In genomic region chr2:102940158-102940557, GRCm38 (mm10) we compare ENCODE assay signal across 20 mouse cellular contexts.
"Had no signal": no experiment of that assay in that cellular context is flagged by ENCODE, and none has a peak within 500 bp of the region (broad histone marks: within the 10 kb centered on the region; RNA-seq: fewer than 3 reads in every experiment).

No protein-coding gene starts in this region.

- ATAC-seq: liver, postnatal 0 days had no signal

- H3K4me3 ChIP-seq: kidney, embryonic 15.5 days; limb, embryonic 10.5 days; limb, embryonic 13.5 days; neural tube, embryonic 12.5 days; neural tube, embryonic 15.5 days had no signal

- H3K4me1 ChIP-seq: kidney, embryonic 15.5 days; neural tube, embryonic 12.5 days had no signal

- DNase-seq: kidney, adult 11 months; kidney, adult 8-10 months; kidney, postnatal 10 days; liver; liver, postnatal 0 days; lung, embryonic 14.5 days; lung, postnatal 14 days; midbrain, embryonic 14.5 days; right cerebral cortex, adult 18-20 months; right cerebral cortex, postnatal 14 days; right cerebral cortex, postnatal 4 days; thymus, postnatal 25 days had no signal

- H3K36me3 ChIP-seq: kidney, embryonic 15.5 days; limb, embryonic 10.5 days; limb, embryonic 13.5 days; neural tube, embryonic 12.5 days; neural tube, embryonic 15.5 days had no signal

- H3K9me3 ChIP-seq: kidney, embryonic 15.5 days; limb, embryonic 10.5 days; limb, embryonic 13.5 days; neural tube, embryonic 12.5 days; neural tube, embryonic 15.5 days had no signal

- H3K4me2 ChIP-seq: kidney, embryonic 15.5 days; limb, embryonic 13.5 days; lung, embryonic 14.5 days; midbrain, embryonic 11.5 days; neural tube, embryonic 12.5 days; neural tube, embryonic 15.5 days had no signal

- H3K27ac ChIP-seq: kidney, embryonic 15.5 days; limb, embryonic 10.5 days; limb, embryonic 13.5 days; liver, embryonic 14.5 days; neural tube, embryonic 12.5 days; neural tube, embryonic 15.5 days; stomach, postnatal 0 days had no signal

- H3K9ac ChIP-seq: kidney, embryonic 15.5 days; limb, embryonic 13.5 days; liver, embryonic 14.5 days; liver, postnatal 0 days; lung, embryonic 14.5 days; neural tube, embryonic 12.5 days; neural tube, embryonic 15.5 days had no signal

- H3K27me3 ChIP-seq: kidney, embryonic 15.5 days; neural tube, embryonic 12.5 days; neural tube, embryonic 15.5 days had no signal
